9 mouse cellular contexts compared by ENCODE assay signal in genomic region chr5:136581625-136582024, GRCm38 (mm10). TPM values are rescaled to one million over a fixed set of nuclear protein-coding genes. Genes with fewer than 3 reads are reported as not detected.
DNase-seq lines count a peak whose midpoint lies in the region; ATAC-seq lines count a peak whose summit lies in the region.
"Had no signal": no experiment of that assay in that cellular context is flagged by ENCODE, and none has a peak within 500 bp of the region (broad histone marks: within the 10 kb centered on the region; RNA-seq: fewer than 3 reads in every experiment).

No protein-coding gene starts in this region.

- DNase-seq in heart, adult 8-10 months (ENCODE audit: low spot score) = no peak
- DNase-seq in hindbrain, embryonic 10.5 days (ENCODE audit: low spot score) = no peak
- DNase-seq in liver, embryonic 13.5 days = no peak
- DNase-seq in layer of hippocampus, postnatal 14 days (ENCODE audit: low spot score in 2 of 2) = no peak
- DNase-seq in urinary bladder, postnatal 14 days (ENCODE audit: low spot score) = no peak
- DNase-seq in Muller cell, postnatal 12 days (ENCODE audit: inconsistent ontology term) = no peak
- DNase-seq: cerebellum, adult 9-11 months had no signal

- 2% methylated on average over 13 of the region's 13 CpGs for WGBS in heart, embryonic 16.5 days
- WGBS in hindbrain, embryonic 10.5 days = 3% methylated on average over 13 of the region's 13 CpGs
- WGBS in liver, embryonic 13.5 days (ENCODE audit: insufficient replicate concordance) = 4% methylated on average over 13 of the region's 13 CpGs

- H3K4me2 ChIP-seq in heart, embryonic 16.5 days (ENCODE audit: low read depth, low read length) = peak overlapping the region; percentile 58
- peak overlapping the region; percentile 6; the same call in 1 of the 2 replicates for H3K4me2 ChIP-seq in liver, embryonic 13.5 days

- peaks cover 3% of the 10 kb centered on the region for H3K9me3 ChIP-seq in heart, embryonic 16.5 days (replicated peaks; ENCODE audit: control insufficient read depth, low read length)
- H3K9me3 ChIP-seq in hindbrain, embryonic 10.5 days = peaks cover 4% of the 10 kb centered on the region; the same call in 1 of the 2 replicates
- H3K9me3 ChIP-seq in liver, embryonic 13.5 days (replicated peaks) = no peaks in the 10 kb centered on the region

- H3K4me1 ChIP-seq in heart, embryonic 16.5 days (ENCODE audit: control insufficient read depth, insufficient read depth, low read length) = peaks cover 7% of the 10 kb centered on the region
- peaks cover 17% of the 10 kb centered on the region for H3K4me1 ChIP-seq in hindbrain, embryonic 10.5 days (replicated peaks)
- 0 out of 2 replicates have a peak, but pooled peaks cover 3% of the 10 kb centered on the region for H3K4me1 ChIP-seq in liver, embryonic 13.5 days (replicated peaks)

- no peaks in the 10 kb centered on the region for H3K36me3 ChIP-seq in heart, embryonic 16.5 days (ENCODE audit: control insufficient read depth, insufficient read depth)
- H3K36me3 ChIP-seq in hindbrain, embryonic 10.5 days = no peaks in the 10 kb centered on the region
- no peaks in the 10 kb centered on the region for H3K36me3 ChIP-seq in liver, embryonic 13.5 days

- no peak overlapping the region for H3K27ac ChIP-seq in heart, embryonic 16.5 days (ENCODE audit: low read length)
- H3K27ac ChIP-seq in hindbrain, embryonic 10.5 days = no peak overlapping the region
- no peak overlapping the region for H3K27ac ChIP-seq in liver, embryonic 13.5 days

- peak overlapping the region; percentile 34 for H3K4me3 ChIP-seq in heart, embryonic 16.5 days (ENCODE audit: low read length)
- peak overlapping the region; percentile 29 for H3K4me3 ChIP-seq in hindbrain, embryonic 10.5 days
- no peak overlapping the region; the same call in 1 of the 2 replicates for H3K4me3 ChIP-seq in liver, embryonic 13.5 days (replicated peaks)

- no peak for ATAC-seq in heart, embryonic 16.5 days (replicated peaks; ENCODE audit: extremely low read depth, insufficient read depth, low FRiP score)
- peak; percentile 26; the same call in 1 of the 2 replicates for ATAC-seq in common myeloid progenitor, adult 5-6 weeks (replicated peaks; ENCODE audit: low read depth, poor library complexity, severe bottlenecking)
- no peak for ATAC-seq in liver, embryonic 13.5 days (ENCODE audit: low read depth)

- H3K9ac ChIP-seq in heart, embryonic 16.5 days (ENCODE audit: low read length) = peak overlapping the region; percentile 29; the same call in 1 of the 2 replicates
- H3K9ac ChIP-seq in liver, embryonic 13.5 days = no peak overlapping the region

- H3K27me3 ChIP-seq in heart, embryonic 16.5 days (ENCODE audit: control insufficient read depth, insufficient read depth, low read length) = peaks cover 23% of the 10 kb centered on the region
- H3K27me3 ChIP-seq in hindbrain, embryonic 10.5 days (ENCODE audit: insufficient read depth, poor library complexity, severe bottlenecking) = peaks cover 49% of the 10 kb centered on the region
- H3K27me3 ChIP-seq in liver, embryonic 13.5 days = peaks cover 55% of the 10 kb centered on the region

RNA-seq across cellular contexts. Expression of gene Cux1, which starts 14.3 kb away (rescaled TPM):
- polyA plus RNA-seq in heart, embryonic 16.5 days (2015; fragmentation: Nextera tagmentation; extraction: Ambion mirVana) = 87.6 and 89.0 TPM in 2 replicates
- 100 to 1,000 TPM in 1 of 4 experiments, 10 to 100 TPM in 3; 79.3 to 102 (median 88.5) TPM for total RNA-seq in heart, adult 8-10 months (2022)
- total RNA-seq in common myeloid progenitor, adult 5-6 weeks (2017) = 158 and 202 TPM in 2 replicates
- polyA plus RNA-seq in hindbrain, embryonic 10.5 days (2016; fragmentation: Nextera tagmentation; extraction: Ambion mirVana) = 90.5 and 109 TPM in 2 replicates
- 16.6 and 20.5 TPM in 2 replicates for polyA plus RNA-seq in liver, embryonic 13.5 days (2015; fragmentation: Nextera tagmentation; extraction: Ambion mirVana)
- 10 to 100 TPM; 49.8 to 52.4 TPM for total RNA-seq in layer of hippocampus, postnatal 14 days (2021)
